In the genomic region with DNA sequence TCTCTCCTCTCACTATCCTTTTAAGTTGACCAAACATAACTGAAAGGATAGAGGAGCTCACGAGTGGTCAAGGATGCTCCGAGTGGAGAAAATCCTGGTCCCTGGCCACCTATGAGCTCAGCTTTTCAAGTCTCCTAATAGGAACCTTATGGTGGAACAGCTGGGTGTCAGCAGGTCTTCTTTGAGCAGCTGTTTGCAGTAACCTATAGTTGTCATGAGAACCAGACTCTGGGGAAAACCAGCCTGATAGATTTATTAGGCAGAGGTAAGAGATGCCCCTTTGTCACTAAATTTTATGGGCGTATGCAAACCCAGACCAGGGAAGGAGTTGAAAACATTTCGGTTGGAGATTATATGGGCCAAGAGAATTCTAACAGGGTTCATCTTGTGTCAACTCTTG, we compare ENCODE assay signal across 15 mouse cellular contexts.
DNase-seq lines count a peak whose midpoint lies in the region; ATAC-seq and TF ChIP-seq lines count a peak whose summit lies in the region.
"Had no signal": no experiment of that assay in that cellular context is flagged by ENCODE, and none has a peak within 500 bp of the region (broad histone marks: within the 10 kb centered on the region; RNA-seq: fewer than 3 reads in every experiment).

No protein-coding gene starts in this region.

- WGBS in kidney, postnatal 0 days, result 21% methylated on average over 4 of the region's 4 CpGs

- TF ChIP-seq CTCF in kidney, postnatal 0 days (IDR thresholded peaks at IDR 0.05; ENCODE audit: low read depth), result no peak
- TF ChIP-seq CTCF in brain, embryonic 14.5 days (IDR thresholded peaks at IDR 0.05; ENCODE audit: borderline replicate concordance, extremely low read depth, insufficient read depth, insufficient read length), result no peak

- no peak for TF ChIP-seq POLR2A in brain, embryonic 14.5 days (IDR thresholded peaks at IDR 0.05; ENCODE audit: borderline replicate concordance, extremely low read depth, insufficient read depth, insufficient read length, poor library complexity, severe bottlenecking)

- no peaks in the 10 kb centered on the region for H3K36me3 ChIP-seq in kidney, postnatal 0 days (ENCODE audit: insufficient read depth, low read length)
- H3K36me3 ChIP-seq: midbrain, embryonic 12.5 days had no signal

- no peaks in the 10 kb centered on the region for H3K27me3 ChIP-seq in kidney, postnatal 0 days (ENCODE audit: insufficient read depth, low read length)
- H3K27me3 ChIP-seq: midbrain, embryonic 12.5 days had no signal

- H3K9ac ChIP-seq in kidney, postnatal 0 days (ENCODE audit: low read depth, low read length), result no peak overlapping the region
- H3K9ac ChIP-seq: midbrain, embryonic 12.5 days had no signal

- no peaks in the 10 kb centered on the region for H3K9me3 ChIP-seq in kidney, postnatal 0 days (replicated peaks; ENCODE audit: low read length)
- H3K9me3 ChIP-seq: midbrain, embryonic 12.5 days had no signal

- no peak overlapping the region for H3K27ac ChIP-seq in kidney, postnatal 0 days
- H3K27ac ChIP-seq: heart, adult 2 months; midbrain, embryonic 12.5 days had no signal

- DNase-seq in gastrocnemius, postnatal 14 days, result peak; percentile 19
- no peak for DNase-seq in gastrocnemius, postnatal 10 days
- peak; percentile 68 for DNase-seq in kidney, postnatal 0 days (ENCODE audit: low spot score)
- no peak for DNase-seq in kidney, postnatal 25 days
- DNase-seq in brain, embryonic 14.5 days (ENCODE audit: low read depth), result peak; percentile 3
- DNase-seq in forelimb bud, embryonic 11.5 days (ENCODE audit: low read depth, low spot score), result peak; percentile 37
- no peak for DNase-seq in lung, postnatal 14 days
- DNase-seq: cerebellum, adult 2 months; heart, adult 2 months; heart, postnatal 36 days; liver; thymus, postnatal 25 days had no signal

- no peaks in the 10 kb centered on the region for H3K4me1 ChIP-seq in kidney, postnatal 0 days (replicated peaks; ENCODE audit: insufficient read depth, low read length)
- H3K4me1 ChIP-seq: midbrain, embryonic 12.5 days had no signal

- ATAC-seq in kidney, postnatal 0 days (replicated peaks; ENCODE audit: low FRiP score, low read depth), result peak; percentile 66; the same call in 1 of the 2 replicates
- ATAC-seq: inflammation-experienced regulatory T-cells, adult 6 months had no signal

- no peak overlapping the region for H3K4me3 ChIP-seq in kidney, postnatal 0 days (replicated peaks; ENCODE audit: low read depth, low read length)
- H3K4me3 ChIP-seq: heart, adult 2 months; midbrain, embryonic 12.5 days; myocyte had no signal

- intact Hi-C loops in gastrocnemius, postnatal 14 days (cut with DNase I; ENCODE audit: low total_unique reads), result no loop called here

- no peak overlapping the region for H3K4me2 ChIP-seq in kidney, postnatal 0 days (ENCODE audit: low read length)
- H3K4me2 ChIP-seq: midbrain, embryonic 12.5 days had no signal

Comparison
In these comparisons a context has a peak if more than half of its experiments do, and no peak if none do; other contexts are left out.
1. DNase-seq: peak in gastrocnemius, postnatal 14 days (single experiment), kidney, postnatal 0 days (single experiment), brain, embryonic 14.5 days (single experiment) and forelimb bud, embryonic 11.5 days (single experiment); none in gastrocnemius, postnatal 10 days (single experiment), kidney, postnatal 25 days (0 of 2) and lung, postnatal 14 days (single experiment).